29 mouse cellular contexts compared by ENCODE assay signal in genomic region chrX:94545941-94546340, GRCm38 (mm10). TPM values are rescaled to one million over a fixed set of nuclear protein-coding genes. Genes with fewer than 3 reads are reported as not detected.
A peak's percentile ranks its signal among the peaks of the same experiment; 100 is the strongest.
DNase-seq lines count a peak whose midpoint lies in the region; ATAC-seq and TF ChIP-seq lines count a peak whose summit lies in the region.
"Had no signal": no experiment of that assay in that cellular context is flagged by ENCODE, and none has a peak within 500 bp of the region (broad histone marks: within the 10 kb centered on the region; RNA-seq: fewer than 3 reads in every experiment).

No protein-coding gene starts in this region.

- no peak for TF ChIP-seq RAD21 in CH12.LX (IDR thresholded peaks at IDR 0.05; ENCODE audit: low read depth, low read length)

- no peaks in the 10 kb centered on the region for H3K9me3 ChIP-seq in CH12.LX (replicated peaks; ENCODE audit: low read length)
- H3K9me3 ChIP-seq in intestine, postnatal 0 days (ENCODE audit: control insufficient read depth), result no peaks in the 10 kb centered on the region
- H3K9me3 ChIP-seq in hindbrain, embryonic 13.5 days, result no peaks in the 10 kb centered on the region
- H3K9me3 ChIP-seq: embryonic facial prominence, embryonic 10.5 days; embryonic facial prominence, embryonic 13.5 days; forebrain, embryonic 12.5 days; forebrain, embryonic 15.5 days; heart, embryonic 10.5 days; heart, embryonic 13.5 days; hindbrain, embryonic 12.5 days; intestine, embryonic 15.5 days had no signal

- in situ Hi-C loops in CH12.LX (cut with MboI; ENCODE audit: low pct_ligation_motif_present, low pct_unique_long_range_greater_than_20kb, low sequenced_read_pairs), result loop anchor here (25.0 kb wide), 1 partner anchor 259 kb away; no protein-coding TSS in a partner anchor

- no peak overlapping the region for H3K4me3 ChIP-seq in CH12.LX (replicated peaks in 1 of 3; ENCODE audit: low read depth in 2 of 3, low read length in 2 of 3, poor library complexity in 1 of 3)
- no peak overlapping the region for H3K4me3 ChIP-seq in bone marrow macrophage, adult 2 months (ENCODE audit: insufficient read depth, low read length)
- no peak overlapping the region for H3K4me3 ChIP-seq in intestine, postnatal 0 days (ENCODE audit: low read depth, low read length)
- no peak overlapping the region for H3K4me3 ChIP-seq in hindbrain, embryonic 13.5 days
- H3K4me3 ChIP-seq: embryonic facial prominence, embryonic 10.5 days; embryonic facial prominence, embryonic 13.5 days; erythroblast, embryonic 14.5 days; forebrain, embryonic 12.5 days; forebrain, embryonic 15.5 days; heart, adult 2 months; heart, embryonic 10.5 days; heart, embryonic 13.5 days; hindbrain, embryonic 12.5 days; intestine, embryonic 15.5 days had no signal

- no peaks in the 10 kb centered on the region for H3K27me3 ChIP-seq in CH12.LX (replicated peaks)
- H3K27me3 ChIP-seq in intestine, postnatal 0 days (replicated peaks; ENCODE audit: control insufficient read depth, insufficient read depth, low read length), result no peaks in the 10 kb centered on the region
- H3K27me3 ChIP-seq in hindbrain, embryonic 13.5 days, result peaks cover 7% of the 10 kb centered on the region; the same call in 1 of the 2 replicates
- H3K27me3 ChIP-seq: forebrain, embryonic 15.5 days; intestine, embryonic 15.5 days had no signal

- H3K27ac ChIP-seq in CH12.LX (ENCODE audit: insufficient read depth, low read depth), result no peak overlapping the region
- peak overlapping the region; percentile 42 for H3K27ac ChIP-seq in bone marrow macrophage, adult 2 months (ENCODE audit: insufficient read depth, low read depth, low read length)
- no peak overlapping the region for H3K27ac ChIP-seq in intestine, postnatal 0 days (ENCODE audit: low read depth, low read length)
- H3K27ac ChIP-seq in hindbrain, embryonic 13.5 days, result no peak overlapping the region
- H3K27ac ChIP-seq: embryonic facial prominence, embryonic 10.5 days; embryonic facial prominence, embryonic 13.5 days; forebrain, embryonic 12.5 days; forebrain, embryonic 15.5 days; heart, adult 2 months; heart, embryonic 10.5 days; heart, embryonic 13.5 days; hindbrain, embryonic 12.5 days; intestine, embryonic 15.5 days had no signal

- no peak overlapping the region for H3K9ac ChIP-seq in CH12.LX (ENCODE audit: insufficient read depth, low read depth)
- H3K9ac ChIP-seq in intestine, postnatal 0 days (ENCODE audit: low read depth, low read length), result no peak overlapping the region
- H3K9ac ChIP-seq in hindbrain, embryonic 13.5 days, result no peak overlapping the region
- H3K9ac ChIP-seq: embryonic facial prominence, embryonic 13.5 days; forebrain, embryonic 12.5 days; forebrain, embryonic 15.5 days; heart, embryonic 13.5 days; hindbrain, embryonic 12.5 days; intestine, embryonic 15.5 days had no signal

- ATAC-seq in megakaryocyte progenitor cell, adult 5-6 weeks (replicated peaks; ENCODE audit: poor library complexity), result 0 out of 2 replicates have a peak, but pooled peaks have one; percentile 38
- ATAC-seq in intestine, postnatal 0 days, result no peak
- no peak for ATAC-seq in hindbrain, embryonic 13.5 days (ENCODE audit: low FRiP score)
- ATAC-seq: forebrain, embryonic 15.5 days; hindbrain, embryonic 16.5 days; intestine, embryonic 15.5 days; Patski had no signal

- WGBS in intestine, postnatal 0 days, result 93% methylated on average over 3 of the region's 3 CpGs
- WGBS in hindbrain, embryonic 13.5 days, result 98% methylated on average over 3 of the region's 3 CpGs

- peak; percentile 44; the same call in 1 of the 2 replicates for TF ChIP-seq EP300 in CH12.LX (IDR thresholded peaks at IDR 0.05; ENCODE audit: low read length)

- H3K4me2 ChIP-seq in CH12.LX (ENCODE audit: insufficient read depth, low read depth, poor library complexity, severe bottlenecking), result no peak overlapping the region
- H3K4me2 ChIP-seq in intestine, postnatal 0 days (replicated peaks; ENCODE audit: low read depth), result no peak overlapping the region
- no peak overlapping the region for H3K4me2 ChIP-seq in hindbrain, embryonic 13.5 days
- H3K4me2 ChIP-seq: embryonic facial prominence, embryonic 13.5 days; forebrain, embryonic 12.5 days; forebrain, embryonic 15.5 days; heart, embryonic 13.5 days; hindbrain, embryonic 12.5 days; intestine, embryonic 15.5 days had no signal

- TF ChIP-seq CTCF in CH12.LX (conservative IDR thresholded peaks at IDR 0.05 in 1 of 2, IDR thresholded peaks at IDR 0.05 in 1 of 2; ENCODE audit: low read depth in 2 of 2, low read length in 2 of 2), result no peak
- no peak for TF ChIP-seq CTCF in bone marrow macrophage, adult 2 months (IDR thresholded peaks at IDR 0.05; ENCODE audit: low read depth, low read length)
- no peak for TF ChIP-seq CTCF in intestine, postnatal 0 days (IDR thresholded peaks at IDR 0.05; ENCODE audit: low read depth)

- H3K36me3 ChIP-seq in CH12.LX (replicated peaks in 1 of 2; ENCODE audit: control insufficient read depth in 1 of 2, insufficient read depth in 1 of 2, low read length in 1 of 2), result no peaks in the 10 kb centered on the region
- H3K36me3 ChIP-seq in intestine, postnatal 0 days (ENCODE audit: control insufficient read depth, insufficient read depth), result no peaks in the 10 kb centered on the region
- H3K36me3 ChIP-seq in hindbrain, embryonic 13.5 days, result no peaks in the 10 kb centered on the region
- H3K36me3 ChIP-seq: embryonic facial prominence, embryonic 10.5 days; embryonic facial prominence, embryonic 13.5 days; forebrain, embryonic 12.5 days; forebrain, embryonic 15.5 days; heart, embryonic 10.5 days; heart, embryonic 13.5 days; hindbrain, embryonic 12.5 days; intestine, embryonic 15.5 days had no signal

- H3K4me1 ChIP-seq in CH12.LX (ENCODE audit: control insufficient read depth in 1 of 2, insufficient read depth in 2 of 2), result peaks cover 4 to 17% of the 10 kb centered on the region in 2 experiments; a peak in 3 of 4 replicates
- H3K4me1 ChIP-seq in bone marrow macrophage, adult 2 months (ENCODE audit: control insufficient read depth, insufficient read depth, low read length), result peaks cover 10% of the 10 kb centered on the region
- H3K4me1 ChIP-seq in intestine, postnatal 0 days (replicated peaks; ENCODE audit: control insufficient read depth, insufficient read depth, low read length), result no peaks in the 10 kb centered on the region
- H3K4me1 ChIP-seq in hindbrain, embryonic 13.5 days (replicated peaks), result peaks cover 5% of the 10 kb centered on the region; the same call in 1 of the 2 replicates
- H3K4me1 ChIP-seq: heart, embryonic 10.5 days; intestine, embryonic 15.5 days had no signal

- TF ChIP-seq POLR2A in CH12.LX (IDR thresholded peaks at IDR 0.05; ENCODE audit: low read depth, low read length), result no peak
- TF ChIP-seq POLR2A in bone marrow macrophage, adult 2 months (IDR thresholded peaks at IDR 0.05; ENCODE audit: borderline replicate concordance, low read depth, low read length), result no peak

- peaks cover 3% of the 10 kb centered on the region for H3K79me2 ChIP-seq in CH12.LX (replicated peaks; ENCODE audit: control insufficient read depth, extremely low read depth, insufficient read depth, poor library complexity, severe bottlenecking)

- DNase-seq in CH12.LX (ENCODE audit: extremely low read depth), result no peak
- DNase-seq in heart, postnatal 4 days, result no peak
- DNase-seq: adrenal gland, adult 2 months; adrenal gland, postnatal 25 days; B cell, adult 2 months; cerebellum, adult 11 months; cerebellum, adult 2 months; cerebellum, adult 9-11 months; cerebellum, postnatal 25 days; embryo, embryonic 11 days; gastrocnemius, postnatal 25 days; heart, adult 2 months; heart, postnatal 14 days; kidney, adult 18-20 months had no signal

- dilution Hi-C loops in CH12.LX (cut with MboI; ENCODE audit: extremely low pct_ligation_motif_present, extremely low pct_unique_long_range_greater_than_20kb, low sequenced_read_pairs), result no loop called here

TF ChIP-seq in CH12.LX, 34 proteins besides CTCF, POLR2A, EP300 and RAD21:
- TF ChIP-seq JUN (IDR thresholded peaks at IDR 0.05; ENCODE audit: insufficient read depth, low read depth, low read length), result no peak
- TF ChIP-seq MXI1 (IDR thresholded peaks at IDR 0.05; ENCODE audit: low read depth, low read length), result no peak
- TF ChIP-seq NRF1 (IDR thresholded peaks at IDR 0.05; ENCODE audit: low read depth, low read length), result no peak
- no peak for TF ChIP-seq IRF4 (IDR thresholded peaks at IDR 0.05; ENCODE audit: low read depth, low read length)
- TF ChIP-seq E2F4 (IDR thresholded peaks at IDR 0.05; ENCODE audit: insufficient replicate concordance, low read depth, low read length), result no peak
- TF ChIP-seq POLR2AphosphoS2 (IDR thresholded peaks at IDR 0.05; ENCODE audit: low read depth, low read length), result no peak
- no peak for TF ChIP-seq MAX (IDR thresholded peaks at IDR 0.05; ENCODE audit: low read length)
- no peak for TF ChIP-seq NELFE (IDR thresholded peaks at IDR 0.05; ENCODE audit: low read depth, low read length)
- TF ChIP-seq PAX5 (IDR thresholded peaks at IDR 0.05; ENCODE audit: low read length), result no peak
- no peak for TF ChIP-seq GABPA (IDR thresholded peaks at IDR 0.05; ENCODE audit: insufficient replicate concordance, low read depth, low read length)
- no peak for TF ChIP-seq ZNF384 (IDR thresholded peaks at IDR 0.05; ENCODE audit: low read depth, low read length)
- no peak for TF ChIP-seq ETS1 (conservative IDR thresholded peaks at IDR 0.05; ENCODE audit: low read depth, low read length)
- TF ChIP-seq CHD1 (IDR thresholded peaks at IDR 0.05; ENCODE audit: low read depth, low read length), result no peak
- no peak for TF ChIP-seq USF1 (IDR thresholded peaks at IDR 0.05; ENCODE audit: low read depth, low read length)
- TF ChIP-seq MAFK (IDR thresholded peaks at IDR 0.05; ENCODE audit: insufficient replicate concordance, low read length), result no peak
- TF ChIP-seq BHLHE40 (IDR thresholded peaks at IDR 0.05; ENCODE audit: low read depth, low read length), result no peak
- no peak for TF ChIP-seq MAZ (IDR thresholded peaks at IDR 0.05; ENCODE audit: low read depth, low read length)
- no peak for TF ChIP-seq ZC3H11A (IDR thresholded peaks at IDR 0.05; ENCODE audit: low read depth, low read length)
- no peak for TF ChIP-seq ZKSCAN1 (IDR thresholded peaks at IDR 0.05; ENCODE audit: borderline replicate concordance, low read depth, low read length)
- TF ChIP-seq RCOR1 (conservative IDR thresholded peaks at IDR 0.05; ENCODE audit: low read depth, low read length), result no peak

RNA-seq across cellular contexts. Expression of gene Maged1, which starts 4.0 kb away (rescaled TPM):
- total RNA-seq in CH12.LX (2012; rRNA removed) (57.7 and 69.4 TPM in 2 replicates), CH12.LX (2014; rRNA removed) (81.6 and 90.6 TPM in 2 replicates)
- 77.0 and 94.7 TPM in 2 replicates for polyA plus RNA-seq in CH12.LX (2012; ENCODE audit: insufficient read length, low read depth)
- 45.1 and 52.6 TPM in 2 replicates for polyA plus RNA-seq in bone marrow macrophage, adult 2 months (2012; ENCODE audit: insufficient read depth, insufficient read length, missing spikeins)
- total RNA-seq in megakaryocyte progenitor cell, adult 5-6 weeks (2015), result 4.1 and 4.9 TPM in 2 replicates
- total RNA-seq in megakaryocyte progenitor cell, adult 5-6 weeks (2017), result 2.7 and 4.9 TPM in 2 replicates
- polyA plus RNA-seq in intestine, postnatal 0 days (2015; fragmentation: Nextera tagmentation; extraction: Ambion mirVana), result 121 TPM in 2 replicates
- 100 to 1,000 TPM; 269 to 273 TPM for total RNA-seq in heart, postnatal 4 days (2021)
- polyA plus RNA-seq in hindbrain, embryonic 13.5 days (2015; fragmentation: Nextera tagmentation; extraction: Ambion mirVana), result 1,046 and 1,103 TPM in 2 replicates
